Mouse (Mus musculus) midbrain, embryonic 10.5 days (tissue): Measurements from ENCODE around the gene Mtpn. TPM values are rescaled to one million over a fixed set of nuclear protein-coding genes. Genes with fewer than 3 reads are reported as not detected.
A peak's percentile ranks its signal among the peaks of the same experiment; 100 is the strongest.

ENCODE experiments used
- DNase-seq: peaks from one replicate; pipeline ENCODE4 v3.0.0-alpha.2; 2017; ENCODE audit warnings: low spot score
- H3K27ac ChIP-seq: fragments of 300-500 bp; sonication (generic); replicated peaks from 2 replicates; pipeline ENCODE4 v1.5.1; 2016; ENCODE audit warnings: mild to moderate bottlenecking
- H3K27me3 ChIP-seq: fragments of 300-500 bp; sonication (generic); 2 replicates; pipeline ENCODE4 v1.6.1; 2016; ENCODE audit warnings: low read depth, mild to moderate bottlenecking; ENCODE audit not compliant: poor library complexity, severe bottlenecking
- H3K36me3 ChIP-seq: fragments of 300-500 bp; sonication (generic); 2 replicates; pipeline ENCODE4 v1.6.1; 2016; ENCODE audit warnings: mild to moderate bottlenecking, moderate library complexity
- H3K4me1 ChIP-seq: fragments of 300-500 bp; sonication (generic); 2 replicates; pipeline ENCODE4 v1.6.1; 2016
- H3K4me3 ChIP-seq: fragments of 300-500 bp; sonication (generic); 2 replicates; pipeline ENCODE4 v1.5.1; 2016; ENCODE audit warnings: mild to moderate bottlenecking, moderate library complexity
- H3K9me3 ChIP-seq: fragments of 300-500 bp; sonication (generic); replicated peaks from 2 replicates; pipeline ENCODE4 v1.6.1; 2016; ENCODE audit warnings: mild to moderate bottlenecking
- WGBS: fragments of 180-500 bp; shearing (Covaris S2); methylation state at CpG from one replicate; pipeline ENCODE4 v1.1.7; 2016; 5-methylcytosine and 5-hydroxymethylcytosine counted together
- polyA plus RNA-seq: library from polyadenylated mRNA; unstranded; fragments of >200 nt; fragmentation: Nextera tagmentation; extraction: Ambion mirVana; gene quantifications from 2 replicates; pipeline ENCODE4 v1.2.1, GENCODE M21; 2016

Gene Mtpn
- polyA plus RNA-seq: 150 and 155 TPM in 2 replicates

GRCm38 (mm10) chr6:35539304-35540009 lies at the start of gene Mtpn:
Gene Mtpn, minus strand, starts transcription at chr6:35539888.
- Histone ChIP-seq H3K9me3 (no peaks in the 10 kb centered on the region), H3K4me1 (peaks cover 10% of the 10 kb centered on the region), H3K36me3 (no peaks in the 10 kb centered on the region), H3K4me3 (peak within 1 kb of the TSS; percentile 98), H3K27ac (peak within 1 kb of the TSS; percentile 92), H3K27me3 (no peaks in the 10 kb centered on the region)
- peak; percentile 99 for DNase-seq
- WGBS: under 1% methylated on average over 61 of the region's 61 CpGs

DNA sequence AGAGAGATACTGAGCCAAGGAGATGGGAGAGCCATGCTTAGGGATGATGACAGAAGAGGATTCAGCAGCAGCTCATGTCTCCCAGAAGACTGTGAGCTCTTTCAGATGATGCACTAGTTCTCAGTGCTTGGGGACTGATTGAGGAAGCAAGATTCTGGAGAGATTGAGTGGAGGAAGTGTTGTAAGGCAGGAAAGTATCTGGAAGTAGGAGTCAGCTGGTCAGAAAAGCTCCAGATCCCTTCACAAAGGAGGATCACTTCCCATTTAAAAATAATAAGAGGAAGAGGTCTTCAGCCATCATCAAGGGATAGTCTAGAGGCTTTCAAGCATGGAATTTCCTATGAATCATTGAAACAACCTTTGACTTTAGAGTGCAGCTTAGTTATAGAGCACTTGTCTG lies 29.0 kb upstream of the Mtpn start:
- H3K4me1 ChIP-seq: no peaks in the 10 kb centered on the region
- no peaks in the 10 kb centered on the region for H3K36me3 ChIP-seq
- DNase-seq: no peak
- H3K9me3 ChIP-seq: no peaks in the 10 kb centered on the region
- H3K4me3 ChIP-seq: no peak overlapping the region
- no peaks in the 10 kb centered on the region for H3K27me3 ChIP-seq
- H3K27ac ChIP-seq: no peak overlapping the region

- Histone ChIP-seq H3K36me3 (no peaks in the 10 kb centered on the region), H3K4me3 (no peak overlapping the region), H3K9me3 (no peaks in the 10 kb centered on the region), H3K27me3 (no peaks in the 10 kb centered on the region), H3K27ac (no peak overlapping the region), H3K4me1 (no peaks in the 10 kb centered on the region)
- no peak for DNase-seq
Observed at GRCm38 (mm10) chr6:35567755-35568154, 28.1 kb upstream of the Mtpn start.

DNA sequence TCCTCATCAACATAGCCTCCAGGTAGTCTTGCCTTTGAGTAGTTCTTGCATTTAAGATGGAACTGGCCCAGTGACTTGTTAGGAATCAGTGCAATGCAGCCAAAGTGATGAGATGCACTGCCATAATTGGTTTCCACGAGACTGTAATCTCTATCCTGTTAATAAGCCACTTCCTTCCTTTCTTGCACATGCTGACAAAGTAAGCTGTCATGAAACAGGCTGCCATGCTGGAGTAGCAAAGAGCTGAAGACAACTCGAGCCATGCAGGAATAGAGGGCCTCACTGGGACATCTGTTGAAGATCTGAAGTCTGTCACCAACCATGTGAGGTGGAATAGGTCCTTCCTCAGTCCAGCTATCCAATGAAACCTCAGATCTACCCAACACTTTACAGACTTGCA lies 20.3 kb upstream of the Mtpn start:
- H3K9me3 ChIP-seq: no peaks in the 10 kb centered on the region
- no peaks in the 10 kb centered on the region for H3K27me3 ChIP-seq
- 76% methylated on average over 2 of the region's 2 CpGs for WGBS
- no peak overlapping the region for H3K4me3 ChIP-seq
- no peak for DNase-seq
- no peaks in the 10 kb centered on the region for H3K36me3 ChIP-seq
- no peak overlapping the region for H3K27ac ChIP-seq
- H3K4me1 ChIP-seq: no peaks in the 10 kb centered on the region

DNA sequence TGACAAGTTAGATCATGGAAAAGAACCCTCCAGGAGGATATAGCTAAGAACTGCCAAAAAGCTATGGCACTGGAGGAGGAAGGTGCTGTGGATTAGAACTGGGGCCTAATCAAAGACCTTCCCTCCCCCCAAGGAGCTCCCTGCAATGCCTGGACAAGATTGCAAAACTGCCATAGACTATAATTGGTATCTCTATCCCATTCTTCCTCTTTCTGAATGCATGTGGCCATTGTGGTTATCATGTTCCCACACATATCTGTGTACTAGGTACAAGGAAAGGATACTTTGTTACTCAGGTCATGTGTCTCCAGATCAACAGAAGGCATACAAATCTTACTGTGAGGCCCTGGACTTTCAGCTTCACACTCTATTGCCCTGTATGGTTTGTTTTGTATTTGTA lies 4.7 kb upstream of the Mtpn start:
- Histone ChIP-seq H3K9me3 (peaks cover 9% of the 10 kb centered on the region), H3K36me3 (no peaks in the 10 kb centered on the region), H3K27me3 (no peaks in the 10 kb centered on the region), H3K27ac (no peak overlapping the region), H3K4me3 (no peak overlapping the region), H3K4me1 (no peaks in the 10 kb centered on the region)
- DNase-seq: no peak

- no peaks in the 10 kb centered on the region for H3K27me3 ChIP-seq
- H3K9me3 ChIP-seq: peaks cover 8% of the 10 kb centered on the region
- 81% methylated on average over 8 of the region's 8 CpGs for WGBS
- H3K4me3 ChIP-seq: no peak overlapping the region
- DNase-seq: no peak
- no peaks in the 10 kb centered on the region for H3K36me3 ChIP-seq
- peaks cover 7% of the 10 kb centered on the region for H3K4me1 ChIP-seq
- H3K27ac ChIP-seq: no peak overlapping the region
Observed at GRCm38 (mm10) chr6:35542656-35543400, 3.1 kb upstream of the Mtpn start.

DNA sequence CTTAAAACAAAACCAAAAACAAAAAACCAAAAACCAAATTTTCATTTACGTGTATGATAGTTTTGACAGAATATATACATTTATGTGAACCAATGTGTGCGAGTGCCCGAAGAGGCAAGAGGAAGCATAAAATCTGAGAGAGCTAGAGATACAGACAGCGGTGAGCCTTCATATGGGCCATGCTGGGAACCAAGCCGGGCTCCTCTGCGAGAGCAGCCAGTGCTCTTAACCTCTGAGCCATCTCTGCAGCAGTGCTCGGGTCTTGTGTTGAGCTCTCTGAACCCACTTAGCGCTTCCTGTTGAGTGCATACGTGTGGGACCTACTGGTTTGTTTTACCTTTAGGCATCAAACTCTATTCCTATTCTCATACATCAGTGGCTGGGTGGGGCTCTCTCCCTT lies 689 bp upstream of the Mtpn start:
- H3K27me3 ChIP-seq: no peaks in the 10 kb centered on the region
- H3K36me3 ChIP-seq: no peaks in the 10 kb centered on the region
- H3K4me3 ChIP-seq: no peak overlapping the region
- WGBS: 89% methylated on average over 9 of the region's 9 CpGs
- H3K4me1 ChIP-seq: peaks cover 10% of the 10 kb centered on the region
- H3K27ac ChIP-seq: no peak overlapping the region
- no peak for DNase-seq
- H3K9me3 ChIP-seq: no peaks in the 10 kb centered on the region

DNA sequence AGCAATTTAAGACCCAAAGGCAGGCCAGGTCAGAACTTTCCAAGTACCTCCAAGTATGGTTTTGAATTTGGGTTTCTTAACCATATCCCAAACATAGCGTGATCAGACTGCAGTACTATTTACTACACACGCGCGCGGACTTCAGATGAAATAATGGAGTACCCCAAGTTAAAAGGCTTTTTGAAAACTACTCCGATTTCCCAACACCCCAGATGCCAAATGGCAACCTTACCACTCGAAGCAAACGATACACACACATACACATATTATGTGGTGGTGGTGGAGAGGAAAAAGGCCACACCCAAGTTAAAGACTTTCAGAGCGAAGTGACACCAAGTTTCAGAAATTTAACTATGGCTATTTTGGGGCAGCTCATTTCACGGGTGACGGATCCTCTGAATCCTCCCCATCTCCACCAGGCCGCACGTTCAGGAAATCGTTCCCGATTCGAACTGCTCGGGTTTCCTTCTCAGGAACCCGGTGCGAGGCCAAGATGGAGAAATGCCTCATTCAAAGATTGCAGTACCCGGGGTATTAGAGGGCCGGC lies 858 bp downstream of the Mtpn start:
- WGBS: 8% methylated on average over 21 of the region's 21 CpGs
- H3K4me3 ChIP-seq: peak overlapping the region; percentile 98
- no peaks in the 10 kb centered on the region for H3K27me3 ChIP-seq
- DNase-seq: no peak
- no peaks in the 10 kb centered on the region for H3K9me3 ChIP-seq
- no peaks in the 10 kb centered on the region for H3K36me3 ChIP-seq
- peaks cover 10% of the 10 kb centered on the region for H3K4me1 ChIP-seq
- H3K27ac ChIP-seq: peak overlapping the region; percentile 92

- Histone ChIP-seq H3K9me3 (no peaks in the 10 kb centered on the region), H3K4me1 (peaks cover 10% of the 10 kb centered on the region), H3K36me3 (no peaks in the 10 kb centered on the region), H3K4me3 (no peak overlapping the region), H3K27ac (no peak overlapping the region), H3K27me3 (no peaks in the 10 kb centered on the region)
- 91% methylated on average over 7 of the region's 7 CpGs for WGBS
- no peak for DNase-seq
Observed at GRCm38 (mm10) chr6:35536021-35536420, 3.7 kb downstream of the Mtpn start.

DNA sequence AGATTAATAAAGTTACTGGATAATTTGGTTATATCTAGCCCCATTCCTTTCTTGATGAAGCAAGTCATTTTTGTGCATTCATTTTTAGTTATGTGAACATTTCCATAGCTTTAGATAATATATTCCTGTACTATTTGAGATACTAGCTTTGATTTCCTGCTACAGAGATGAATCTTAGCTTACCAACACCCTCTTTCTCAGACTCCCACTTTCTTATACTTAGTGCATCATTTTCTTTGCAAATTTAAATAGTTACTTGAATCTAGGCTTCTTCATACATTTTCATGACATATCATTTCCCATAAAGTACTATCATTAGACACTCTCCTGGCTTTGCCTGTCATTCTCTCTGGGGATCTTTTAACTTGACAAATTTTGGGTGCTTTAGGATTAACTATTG lies 26.3 kb downstream of the Mtpn start:
- Histone ChIP-seq H3K27me3 (no peaks in the 10 kb centered on the region), H3K9me3 (no peaks in the 10 kb centered on the region), H3K4me1 (no peaks in the 10 kb centered on the region), H3K36me3 (peaks cover 40% of the 10 kb centered on the region), H3K27ac (no peak overlapping the region), H3K4me3 (no peak overlapping the region)
- DNase-seq: no peak

GRCm38 (mm10) chr6:35504781-35505180 lies 34.9 kb downstream of the Mtpn start:
- Histone ChIP-seq H3K4me1 (0 out of 2 replicates have a peak, but pooled peaks cover 2% of the 10 kb centered on the region), H3K9me3 (no peaks in the 10 kb centered on the region), H3K27me3 (no peaks in the 10 kb centered on the region), H3K4me3 (no peak overlapping the region), H3K36me3 (peaks cover 11% of the 10 kb centered on the region), H3K27ac (no peak overlapping the region)
- DNase-seq: no peak
- 95% methylated on average over 2 of the region's 2 CpGs for WGBS

DNA sequence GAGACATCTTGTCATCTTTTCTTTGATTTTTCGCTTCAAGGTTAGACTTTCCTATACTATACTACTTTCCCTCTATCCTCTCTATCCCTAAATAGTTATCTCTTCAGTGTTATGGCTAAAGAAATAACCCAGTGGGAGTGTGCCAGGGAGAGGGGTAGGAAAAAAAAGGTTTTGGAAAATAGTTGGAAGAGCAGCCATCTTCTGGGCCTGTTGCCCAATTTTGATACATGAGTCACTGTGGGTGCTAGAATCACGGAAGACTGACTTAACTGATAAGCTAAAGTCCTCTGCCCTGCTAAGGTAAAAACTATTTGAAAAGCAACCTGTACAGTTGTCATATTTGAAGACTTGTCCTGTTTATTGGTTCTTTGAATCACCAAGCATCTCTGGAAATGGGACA lies 36.8 kb downstream of the Mtpn start:
- H3K4me1 ChIP-seq: 0 out of 2 replicates have a peak, but pooled peaks cover 2% of the 10 kb centered on the region
- DNase-seq: no peak
- H3K9me3 ChIP-seq: no peaks in the 10 kb centered on the region
- H3K4me3 ChIP-seq: no peak overlapping the region
- no peaks in the 10 kb centered on the region for H3K27me3 ChIP-seq
- H3K36me3 ChIP-seq: 0 out of 2 replicates have a peak, but pooled peaks cover 5% of the 10 kb centered on the region
- no peak overlapping the region for H3K27ac ChIP-seq
- 87% methylated on average over 2 of the region's 2 CpGs for WGBS

DNA sequence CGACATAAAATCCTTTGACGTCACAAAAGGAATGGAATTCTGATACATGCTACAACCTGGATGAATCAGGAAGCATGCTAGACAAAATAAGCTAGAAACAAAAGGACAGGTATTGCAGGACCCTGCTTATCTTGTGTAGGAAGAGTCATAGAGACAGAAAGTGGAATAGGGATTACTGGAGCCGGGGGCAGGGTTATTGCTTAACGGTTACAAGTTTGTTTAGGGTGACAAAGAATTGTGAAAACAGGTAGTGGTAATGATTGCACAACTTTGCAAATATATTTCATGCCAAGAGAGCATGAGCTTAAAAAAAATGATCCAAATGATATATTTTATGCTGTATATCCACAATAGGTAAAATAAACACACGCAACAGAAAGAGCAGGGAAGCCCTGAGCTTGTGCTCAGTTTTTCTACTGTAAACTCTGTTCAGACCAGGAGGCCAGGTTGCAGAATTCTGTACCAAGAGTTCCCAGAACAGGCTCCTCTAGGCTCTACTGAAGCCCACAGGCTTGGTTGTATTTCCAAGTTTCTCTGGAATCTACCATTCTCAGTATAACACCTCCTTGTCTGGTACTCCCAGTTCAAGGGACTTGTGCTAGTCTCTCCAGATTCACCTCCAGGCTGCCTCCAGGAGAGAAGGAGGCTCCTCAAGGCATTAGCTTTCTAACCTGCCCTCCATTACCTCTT lies 39.6 kb downstream of the Mtpn start:
- no peak for DNase-seq
- 92% methylated on average over 5 of the region's 5 CpGs for WGBS
- 0 out of 2 replicates have a peak, but pooled peaks cover 2% of the 10 kb centered on the region for H3K36me3 ChIP-seq
- H3K4me1 ChIP-seq: no peaks in the 10 kb centered on the region
- H3K4me3 ChIP-seq: no peak overlapping the region
- H3K27ac ChIP-seq: no peak overlapping the region
- H3K27me3 ChIP-seq: no peaks in the 10 kb centered on the region
- H3K9me3 ChIP-seq: no peaks in the 10 kb centered on the region
